Mouse (Mus musculus): ENCODE results near the gene Skp1a.

Skp1a gene

GRCm38 (mm10) chr11:52277433-52278150 is 45.8 kb downstream of the Skp1a start:
- no peak for DNase-seq (ENCODE audit: low spot score)

GRCm38 (mm10) chr11:52278164-52278563 is 46.4 kb downstream of the Skp1a start:
- DNase-seq (ENCODE audit: low spot score) = no peak

- DNase-seq (ENCODE audit: low spot score) = no peak
Measured at GRCm38 (mm10) chr11:52278991-52279390, 47.2 kb downstream of the Skp1a start.

- DNase-seq (ENCODE audit: low spot score) = no peak
Measured at GRCm38 (mm10) chr11:52279611-52280145, 47.9 kb downstream of the Skp1a start.

- no peak for DNase-seq (ENCODE audit: low spot score)
Measured at GRCm38 (mm10) chr11:52280566-52281455, 49.0 kb downstream of the Skp1a start.

DNA sequence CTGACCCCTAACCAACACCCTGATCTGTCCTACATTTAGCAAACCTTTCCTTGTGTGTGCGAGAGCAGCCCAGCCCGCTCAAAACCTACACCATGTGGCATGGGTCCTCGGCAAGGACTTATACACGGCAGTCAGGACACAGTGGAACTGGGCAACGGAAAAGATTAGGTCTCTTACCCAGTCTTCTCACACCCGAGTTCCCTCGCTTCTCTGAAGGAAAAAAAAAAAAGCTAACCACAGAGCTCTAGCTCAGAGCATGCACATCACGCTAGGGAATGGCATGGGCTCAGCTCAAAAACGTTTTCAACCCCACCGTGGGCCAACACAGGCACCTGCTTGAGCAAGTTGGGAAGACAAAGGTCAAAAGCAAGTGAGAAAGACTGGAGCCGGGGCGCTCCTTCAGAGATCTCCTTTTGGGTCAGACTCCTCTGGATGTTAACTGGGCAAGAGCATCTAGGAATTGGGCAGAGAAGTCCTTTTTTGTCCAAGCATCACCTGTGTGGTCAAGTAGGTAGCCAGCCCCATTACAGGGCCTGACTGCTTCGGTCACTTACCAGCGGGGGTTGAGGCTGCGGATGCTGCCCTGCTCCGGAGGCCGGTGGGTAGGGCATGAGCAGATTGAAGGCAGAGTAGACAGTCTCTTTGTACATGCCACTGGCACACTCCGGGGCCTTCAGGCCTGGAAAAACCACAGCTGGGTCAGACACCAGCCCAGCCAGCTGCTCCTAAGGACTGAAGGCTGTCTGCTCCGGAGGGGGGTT is 50.0 kb downstream of the Skp1a start:
- no peak for DNase-seq (ENCODE audit: low spot score)

DNA sequence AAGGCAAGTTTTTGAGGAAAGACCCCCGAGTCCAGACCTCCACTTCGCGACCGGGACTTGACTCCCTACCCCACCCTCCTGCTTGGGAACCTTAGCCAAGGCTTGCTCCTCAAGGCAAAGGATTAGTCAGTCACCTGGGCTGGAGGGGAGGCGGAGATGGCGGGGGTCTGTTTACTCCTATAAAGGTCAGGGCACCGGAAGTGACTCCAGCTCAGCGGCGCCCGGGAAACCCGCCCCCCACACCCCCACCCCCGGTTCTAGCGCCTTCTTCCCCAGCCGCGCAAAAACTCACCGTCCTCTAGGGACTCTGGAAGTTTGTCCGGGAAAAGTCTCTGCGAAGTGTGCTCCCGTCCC is 50.6 kb downstream of the Skp1a start:
- DNase-seq (ENCODE audit: low spot score) = no peak

GRCm38 (mm10) chr11:52282774-52283595 is 51.2 kb downstream of the Skp1a start, which contains the start of gene Tcf7:
Gene Tcf7, minus strand, starts transcription at chr11:52283014.
- peak; percentile 69 for DNase-seq (ENCODE audit: low spot score)

- peak; percentile 62 for DNase-seq (ENCODE audit: low spot score)
Measured at GRCm38 (mm10) chr11:52283596-52284571, 52.1 kb downstream of the Skp1a start.

DNA sequence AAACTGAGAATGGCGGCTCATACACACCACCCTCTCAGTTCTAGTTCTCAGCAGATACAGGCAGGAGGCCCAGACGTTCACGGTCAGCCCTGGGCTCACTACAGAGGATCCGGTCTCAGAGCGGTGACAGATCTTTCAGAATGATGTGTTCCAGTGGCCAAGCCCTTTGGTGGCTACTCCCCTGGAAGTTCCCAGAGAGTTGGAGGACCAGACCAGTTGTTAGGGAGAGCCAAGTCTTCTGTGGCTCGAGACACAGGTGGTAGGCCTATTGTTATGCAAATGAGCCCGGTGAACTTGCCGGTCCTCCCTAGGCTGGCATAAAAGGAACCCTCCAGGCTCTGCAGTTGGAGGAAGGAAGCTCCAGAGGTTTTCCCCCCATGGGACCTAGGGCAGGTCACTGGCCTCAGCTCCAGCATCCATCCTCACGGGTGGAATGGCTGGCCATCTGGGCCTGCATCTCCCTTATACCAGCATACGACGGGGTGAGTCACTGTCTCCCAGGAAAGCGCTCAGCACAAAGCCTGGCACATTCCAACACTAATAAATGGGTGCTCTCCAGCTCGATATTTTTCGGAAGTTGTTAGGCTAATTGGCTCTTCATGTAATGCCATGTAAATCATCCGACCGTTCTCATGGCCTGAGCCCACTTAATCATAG is 54.6 kb downstream of the Skp1a start:
- DNase-seq (ENCODE audit: low spot score) = no peak

GRCm38 (mm10) chr11:52286958-52287305 is 55.1 kb downstream of the Skp1a start:
- DNase-seq (ENCODE audit: low spot score) = no peak

DNA sequence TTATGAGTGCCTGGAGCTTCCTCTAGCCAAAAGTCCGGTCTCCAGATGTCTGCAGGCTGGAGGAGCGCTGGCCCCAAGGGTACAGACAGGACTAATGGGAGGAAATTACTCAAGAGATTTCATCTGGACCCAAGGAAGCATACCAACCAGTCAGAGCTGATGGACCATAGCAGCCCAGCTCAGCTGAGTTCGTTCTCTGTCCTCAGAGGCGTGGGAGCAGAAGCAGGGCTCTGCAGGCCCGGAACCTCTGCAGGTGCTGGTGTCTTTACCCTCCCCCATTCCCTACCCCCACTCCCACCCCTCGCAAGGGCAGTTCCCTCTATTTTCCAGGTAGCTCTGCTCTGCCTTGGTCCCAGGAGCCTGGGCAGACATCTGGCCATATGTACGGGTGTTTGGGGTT is 60.6 kb downstream of the Skp1a start:
- no peak for DNase-seq (ENCODE audit: low spot score)

GRCm38 (mm10) chr11:52292894-52293293 is 61.1 kb downstream of the Skp1a start:
- DNase-seq (ENCODE audit: low spot score) = no peak

DNA sequence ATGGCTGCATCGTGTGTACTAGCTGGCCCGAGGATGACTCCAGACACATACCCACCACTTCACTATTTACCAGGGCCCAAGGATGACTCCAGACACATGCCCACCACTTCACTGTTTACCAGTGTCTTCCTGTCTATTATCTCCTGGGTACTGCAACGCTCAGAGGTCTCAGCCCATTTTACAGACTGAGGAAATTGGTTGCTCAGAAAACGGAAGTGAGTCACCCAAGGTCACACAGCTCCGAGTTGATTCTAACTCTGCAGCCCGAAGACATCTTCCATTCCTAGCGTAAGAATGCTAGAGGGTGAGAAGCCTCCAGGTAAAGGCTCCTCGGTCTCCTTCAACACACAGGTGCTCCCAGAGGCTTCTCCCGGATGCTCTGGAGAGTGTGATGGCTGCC is 62.3 kb downstream of the Skp1a start:
- no peak for DNase-seq (ENCODE audit: low spot score)
